10 mouse cellular contexts compared by ENCODE assay signal in the genomic region with DNA sequence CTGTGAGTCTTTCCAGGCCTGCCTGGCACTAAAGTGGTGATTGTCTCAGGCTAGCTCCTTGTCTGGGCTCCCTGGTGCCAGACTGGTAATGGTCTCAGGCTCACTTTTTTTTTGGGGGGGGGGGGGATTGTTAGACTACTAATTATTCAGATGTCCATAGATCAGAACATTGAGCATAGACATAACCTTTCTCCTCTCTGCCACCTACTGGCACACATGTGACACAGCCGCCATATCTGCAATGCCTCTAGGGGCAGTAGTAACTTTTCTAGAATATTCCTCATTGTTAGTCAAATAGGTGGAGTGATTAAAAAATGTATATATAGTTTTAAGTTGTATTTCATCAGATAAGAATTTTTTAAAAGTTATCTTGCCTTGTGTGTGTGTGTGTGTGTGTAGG. TPM values are rescaled to one million over a fixed set of nuclear protein-coding genes. Genes with fewer than 3 reads are reported as not detected.
DNase-seq lines count a peak whose midpoint lies in the region; TF ChIP-seq lines count a peak whose summit lies in the region.
"Had no signal": no experiment of that assay in that cellular context is flagged by ENCODE, and none has a peak within 500 bp of the region (broad histone marks: within the 10 kb centered on the region; RNA-seq: fewer than 3 reads in every experiment).

No protein-coding gene starts in this region.

- no peak for TF ChIP-seq POLR2A in lung, adult 2 months (IDR thresholded peaks at IDR 0.05; ENCODE audit: borderline replicate concordance, extremely low read depth, low read depth, low read length)

- peak; percentile 61 for DNase-seq in adrenal gland, adult 2 months
- no peak for DNase-seq in adrenal gland, adult 8-10 months
- DNase-seq in ovary, postnatal 14 days (ENCODE audit: low spot score) = peak; percentile 51
- no peak for DNase-seq in ovary, postnatal 10 days (ENCODE audit: low spot score)
- peak; percentile 20 for DNase-seq in c-Kit-positive CD71-positive TER-119-negative erythroid progenitor cells, embryonic 14.5 days (ENCODE audit: low read depth)
- DNase-seq in heart, adult 9 months (ENCODE audit: low spot score in 2 of 2) = peak; percentile 37 to 65
- DNase-seq in lung, adult 2 months = peak; percentile 48
- peak; percentile 20 to 60 for DNase-seq in thymus, postnatal 10 days (ENCODE audit: low spot score in 2 of 2)

- no peak overlapping the region for H3K4me3 ChIP-seq in lung, adult 2 months (replicated peaks; ENCODE audit: extremely low read depth, low read depth, low read length)
- H3K4me3 ChIP-seq: midbrain, embryonic 12.5 days had no signal

- peak; percentile 84 for TF ChIP-seq CTCF in lung, adult 2 months (IDR thresholded peaks at IDR 0.05; ENCODE audit: insufficient read depth, low read length)

- 29% methylated on average over 1 of the region's 1 CpGs for WGBS in lung, adult 2 months

- peaks cover 4% of the 10 kb centered on the region; the same call in 1 of the 2 replicates for H3K4me1 ChIP-seq in lung, adult 2 months (ENCODE audit: control insufficient read depth, insufficient read depth, low read length)

RNA-seq across cellular contexts. Expression of a gene that starts 53.3 kb away (rescaled TPM):
- 1 to 10 TPM; 4.6 to 9.8 TPM for total RNA-seq in adrenal gland, adult 2 months (2021)
- 1.3 and 1.4 TPM in 2 replicates for polyA plus RNA-seq in adrenal gland, adult 2 months (2012; rRNA removed)
- total RNA-seq in adrenal gland, adult 8-10 months (2022) = 10 to 100 TPM in 2 of 4 experiments, 1 to 10 TPM in 2; 5.7 to 13.9 (median 10.4) TPM
- polyA plus RNA-seq in lung, adult 2 months (2012; rRNA removed) = 2.4 and 3.8 TPM in 2 replicates

RNA-seq across cellular contexts. Expression of a gene that starts 58.8 kb away (rescaled TPM):
- total RNA-seq in adrenal gland, adult 2 months (2021) = not detected
- polyA plus RNA-seq in adrenal gland, adult 2 months (2012; rRNA removed) = not detected in 2 replicates
- total RNA-seq in adrenal gland, adult 8-10 months (2022) = not detected
- not detected in 2 replicates for polyA plus RNA-seq in lung, adult 2 months (2012; rRNA removed)
- polyA plus RNA-seq: gonadal fat pad, adult 2 months had no signal

RNA-seq across cellular contexts. Expression of a gene that starts 58.9 kb away (rescaled TPM):
- total RNA-seq in adrenal gland, adult 2 months (2021) = 1 to 10 TPM; 6.5 to 6.9 TPM
- 2.6 and 2.7 TPM in 2 replicates for polyA plus RNA-seq in adrenal gland, adult 2 months (2012; rRNA removed)
- 10 to 100 TPM; 11.3 to 13.7 (median 12.7) TPM for total RNA-seq in adrenal gland, adult 8-10 months (2022)
- 7.7 and 8.9 TPM in 2 replicates for polyA plus RNA-seq in lung, adult 2 months (2012; rRNA removed)

Comparison
In these comparisons a context has a peak if more than half of its experiments do, and no peak if none do; other contexts are left out.
1. DNase-seq: peak in adrenal gland, adult 2 months (single experiment), ovary, postnatal 14 days (single experiment), c-Kit-positive CD71-positive TER-119-negative erythroid progenitor cells, embryonic 14.5 days (single experiment), heart, adult 9 months (2 of 2), lung, adult 2 months (single experiment) and thymus, postnatal 10 days (2 of 2); none in adrenal gland, adult 8-10 months (single experiment) and ovary, postnatal 10 days (single experiment).